Mouse (Mus musculus) v-Abl transformed pro-B cells (cell line): ENCODE results near the gene Hbq1a.

Experiments used
- in situ Hi-C, 2 experiments: fragments of 400-800 bp; cut with MboI; formaldehyde crosslinking; loops; one replicate each; pipeline ENCODE4 v1.15.1; 2025; ENCODE audit not compliant: unreplicated experiment in 2 of 2

Hbq1a gene

GRCm38 (mm10) chr11:32299865-32300264, at the start of gene Hbq1a:
TSS of gene Hbq1a (plus strand) at chr11:32300069.
- in situ Hi-C loops, result loop anchor here in 1 of 2 experiments (25.0 kb wide), 1 partner anchor 313 kb away; no protein-coding TSS in a partner anchor

GRCm38 (mm10) chr11:32250880-32251763, 48.7 kb upstream of the Hbq1a start:
- in situ Hi-C loops, result loop anchor here in 1 of 2 experiments (5.0 kb wide), 1 partner anchor 39 kb away; no protein-coding TSS in a partner anchor

DNA sequence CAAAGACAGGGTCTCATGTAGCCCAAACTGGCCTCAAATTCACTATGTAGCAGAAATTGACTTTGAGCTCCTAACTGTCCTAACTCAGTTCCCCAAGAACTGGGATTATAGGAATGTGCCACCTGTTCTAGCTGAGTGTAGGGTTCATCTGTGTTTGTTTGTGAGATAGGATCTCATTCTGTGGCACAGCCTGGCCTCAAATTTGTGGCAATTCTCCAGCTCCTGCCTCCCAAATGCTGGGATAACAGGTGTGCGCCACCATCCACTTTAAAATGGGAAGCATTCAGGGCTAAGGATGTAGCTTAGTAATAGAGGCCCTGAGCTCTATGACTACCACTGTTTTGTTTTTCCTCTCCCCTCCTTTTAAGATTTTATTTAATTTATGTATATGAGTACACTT, 46.7 kb upstream of the Hbq1a start:
- in situ Hi-C loops, result loop anchor here in 1 of 2 experiments (5.0 kb wide), 1 partner anchor 41 kb away; no protein-coding TSS in a partner anchor

DNA sequence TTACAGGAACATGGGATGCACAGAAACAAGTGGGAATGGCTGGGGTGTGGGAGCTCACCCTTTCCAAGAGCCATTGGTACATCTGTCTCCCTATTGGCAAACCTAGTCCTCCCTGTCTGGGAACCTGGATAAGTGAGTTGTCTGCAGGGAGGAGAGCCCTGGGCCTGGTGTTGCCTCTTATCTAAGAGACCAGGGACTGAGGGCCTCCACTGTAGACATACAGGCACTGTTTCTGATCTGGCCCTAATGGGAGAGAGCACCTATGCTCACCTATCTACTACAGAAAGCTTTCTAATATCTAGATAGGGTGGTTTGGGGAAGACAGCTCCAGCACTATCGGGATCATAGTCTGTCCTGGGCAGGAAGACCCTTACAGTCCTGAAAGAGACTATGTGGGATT, 43.7 kb upstream of the Hbq1a start:
- in situ Hi-C loops, result no loop called here

GRCm38 (mm10) chr11:32256566-32256965, 43.3 kb upstream of the Hbq1a start:
- in situ Hi-C loops, result no loop called here

DNA sequence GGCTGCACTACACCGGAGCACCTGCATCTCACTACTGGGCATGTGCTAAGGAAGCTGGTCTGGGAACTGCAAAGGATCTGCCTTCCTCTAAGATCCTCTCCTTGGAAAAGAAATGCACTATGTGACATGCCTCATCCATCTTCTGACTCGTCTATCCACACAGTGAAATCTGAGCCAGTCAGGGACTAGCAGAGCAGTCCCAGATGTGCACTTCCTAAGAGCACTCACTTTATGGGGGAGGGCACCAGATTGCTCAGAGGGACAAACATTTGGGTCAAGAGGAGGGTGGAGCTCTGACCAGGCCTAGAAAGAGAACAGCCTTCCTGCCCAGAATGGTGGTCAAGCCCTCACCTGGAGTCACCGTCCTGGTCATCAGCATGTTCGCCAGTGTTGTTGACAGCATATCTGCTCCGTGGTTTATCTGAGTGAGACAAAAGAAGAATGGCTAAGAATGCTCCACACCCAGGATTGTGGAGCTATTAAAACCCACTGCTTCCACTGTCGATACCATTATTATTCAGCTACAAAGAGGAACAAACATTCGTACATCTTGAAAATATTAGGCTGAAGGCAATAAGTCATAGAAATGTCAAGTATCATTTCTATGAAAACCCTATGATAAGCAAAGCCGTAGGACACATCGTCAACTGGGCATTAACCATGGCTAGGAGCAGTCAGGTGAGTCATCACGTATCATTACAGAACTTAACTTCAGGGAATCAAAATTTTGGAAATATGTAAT, 37.0 kb upstream of the Hbq1a start:
- in situ Hi-C loops, result no loop called here

DNA sequence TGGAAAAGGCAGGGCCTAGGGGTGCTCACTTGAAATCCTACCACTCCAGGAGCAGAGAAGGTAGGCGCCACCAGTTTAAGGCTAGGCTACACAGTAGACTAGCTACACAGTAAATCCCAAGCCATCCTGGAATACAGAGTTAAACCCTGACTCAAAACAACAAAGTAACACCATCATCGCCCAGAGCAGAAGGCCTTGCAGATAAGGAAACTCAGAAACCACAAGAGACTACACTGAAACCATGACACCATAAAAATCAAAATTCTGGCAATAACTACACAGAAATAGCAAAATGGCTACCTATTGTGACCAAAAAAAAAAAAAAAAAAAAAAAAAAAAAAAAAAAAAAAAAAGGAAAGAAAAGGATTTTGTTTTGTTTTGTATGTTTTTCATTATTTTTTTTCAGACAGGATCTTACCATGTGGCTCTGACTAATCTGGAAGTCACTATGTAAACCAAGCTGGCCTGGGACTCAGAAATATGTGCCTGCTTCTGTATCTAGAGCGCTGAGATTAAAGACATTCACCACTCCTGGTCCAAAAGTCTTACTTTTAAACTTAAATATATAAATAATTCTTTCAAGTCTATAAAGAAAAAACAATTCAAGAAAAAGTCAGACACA, 34.6 kb upstream of the Hbq1a start:
- in situ Hi-C loops, result no loop called here

DNA sequence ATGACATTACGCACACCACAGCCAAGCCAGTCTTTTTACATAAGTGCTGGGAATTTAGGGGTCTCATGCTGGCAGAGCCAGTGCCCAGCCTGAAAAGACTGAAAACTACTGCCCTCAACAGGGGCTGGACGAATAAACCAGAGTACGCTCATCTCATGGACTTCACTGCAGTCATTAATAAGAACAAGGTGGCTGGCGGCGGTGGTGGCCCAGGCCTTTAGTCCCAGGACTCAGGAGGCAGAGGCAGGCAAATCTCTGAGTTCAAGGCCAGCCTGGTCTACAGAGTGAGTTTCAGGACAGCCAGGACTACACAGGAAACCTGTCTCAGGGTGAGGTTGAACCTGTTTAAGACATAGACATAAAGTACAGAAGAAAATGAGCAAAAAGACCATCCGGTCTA, 33.7 kb upstream of the Hbq1a start:
- in situ Hi-C loops, result no loop called here

- in situ Hi-C loops, result no loop called here
These were observed 33.1 kb upstream of the Hbq1a start for GRCm38 (mm10) chr11:32266776-32267175.

GRCm38 (mm10) chr11:32267188-32267884, 32.5 kb upstream of the Hbq1a start, which contains the start of gene Nprl3:
TSS of gene Nprl3 (minus strand) at chr11:32267707.
- in situ Hi-C loops, result no loop called here

GRCm38 (mm10) chr11:32267964-32268363, 31.9 kb upstream of the Hbq1a start:
- in situ Hi-C loops, result no loop called here

DNA sequence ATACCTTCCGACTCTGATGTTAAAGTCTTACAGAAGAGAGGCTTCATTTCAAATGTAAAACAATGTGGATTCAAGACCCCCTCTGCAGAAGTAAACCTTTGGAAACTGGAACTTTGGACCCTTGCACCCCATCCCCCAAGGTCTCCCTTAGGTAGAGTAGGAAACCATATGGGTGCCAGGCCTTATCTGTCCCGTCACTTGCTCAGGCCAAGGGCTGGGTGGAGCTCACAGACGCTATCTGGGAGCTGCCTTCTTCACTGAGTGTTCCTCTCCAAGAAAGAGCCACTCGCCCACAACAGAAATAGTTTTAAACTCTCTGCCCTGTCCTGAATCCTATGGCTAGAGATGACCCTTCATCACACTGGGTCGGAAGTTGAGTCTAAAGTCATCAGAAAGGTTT, 30.9 kb upstream of the Hbq1a start:
- in situ Hi-C loops, result no loop called here

DNA sequence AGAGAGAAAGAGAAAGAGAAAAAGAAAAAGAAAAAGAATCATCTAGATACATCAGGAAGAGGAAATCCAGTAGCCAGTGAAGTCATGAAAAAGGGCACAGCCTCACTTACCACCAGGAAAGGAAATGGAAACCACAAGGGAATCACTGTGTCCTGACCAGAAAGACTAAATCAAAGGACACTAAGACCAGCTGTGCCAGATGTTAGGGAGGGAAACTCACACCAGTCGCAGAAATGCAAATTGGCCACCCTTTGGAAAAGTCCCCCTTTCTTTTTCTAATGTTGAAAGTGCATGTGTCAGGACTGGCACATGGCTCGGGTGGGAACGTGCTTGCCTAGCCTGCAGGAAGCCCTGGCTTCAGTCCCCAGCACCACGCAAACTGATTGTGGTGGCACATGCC, 28.7 kb upstream of the Hbq1a start:
- in situ Hi-C loops, result no loop called here

- in situ Hi-C loops, result no loop called here
These were observed 23.5 kb upstream of the Hbq1a start, which contains the start of gene Hba-x for GRCm38 (mm10) chr11:32276347-32276746. TSS of gene Hba-x (plus strand) at chr11:32276400.

- in situ Hi-C loops, result no loop called here
These were observed 22.0 kb upstream of the Hbq1a start for GRCm38 (mm10) chr11:32277736-32278457.

- in situ Hi-C loops, result no loop called here
These were observed 21.4 kb upstream of the Hbq1a start for GRCm38 (mm10) chr11:32278458-32278957.

DNA sequence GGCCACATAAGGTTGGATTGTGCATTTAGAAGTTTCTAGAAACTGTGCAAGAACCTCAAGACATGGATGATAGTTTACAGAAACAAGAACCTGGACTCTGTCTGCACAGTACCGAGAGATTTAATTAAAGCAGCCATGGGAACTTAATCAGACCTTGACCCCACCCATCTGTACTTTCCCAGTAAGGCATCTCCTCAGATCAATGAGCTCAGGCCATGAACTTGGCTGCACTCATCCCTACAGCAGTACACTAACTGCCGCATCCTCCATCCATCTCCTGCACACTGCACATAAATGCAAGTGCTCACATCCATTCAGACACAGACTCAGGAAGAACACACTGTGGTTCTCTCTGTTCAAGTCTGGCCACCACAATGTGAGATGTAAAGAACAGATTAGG, 19.2 kb upstream of the Hbq1a start:
- in situ Hi-C loops, result no loop called here

- in situ Hi-C loops, result no loop called here
These were observed 18.3 kb upstream of the Hbq1a start for GRCm38 (mm10) chr11:32281416-32282144.
